Mouse (Mus musculus) mesoderm, embryonic 11.5 days (tissue): ENCODE data around the gene Akr1c18.

ENCODE experiments used
- DNase-seq: peaks from one replicate; pipeline ENCODE4 v3.0.0-alpha.2; 2012; ENCODE audit warnings: low read depth, low spot score

Akr1c18 gene

GRCm38 (mm10) chr13:4102721-4103120 lies 47.7 kb downstream of the Akr1c18 start:
- no peak for DNase-seq

- no peak for DNase-seq
These were observed 48.8 kb downstream of the Akr1c18 start for GRCm38 (mm10) chr13:4101691-4102090.
